Mouse (Mus musculus): Measurements from ENCODE around the gene Wnt2b. TPM values are rescaled to one million over a fixed set of nuclear protein-coding genes. Genes with fewer than 3 reads are reported as not detected.
A peak's percentile ranks its signal among the peaks of the same experiment; 100 is the strongest.

The Wnt2b gene
- polyA plus RNA-seq (2015; fragmentation: Nextera tagmentation; extraction: Ambion mirVana), result 1.0 and 1.1 TPM in 2 replicates

DNA sequence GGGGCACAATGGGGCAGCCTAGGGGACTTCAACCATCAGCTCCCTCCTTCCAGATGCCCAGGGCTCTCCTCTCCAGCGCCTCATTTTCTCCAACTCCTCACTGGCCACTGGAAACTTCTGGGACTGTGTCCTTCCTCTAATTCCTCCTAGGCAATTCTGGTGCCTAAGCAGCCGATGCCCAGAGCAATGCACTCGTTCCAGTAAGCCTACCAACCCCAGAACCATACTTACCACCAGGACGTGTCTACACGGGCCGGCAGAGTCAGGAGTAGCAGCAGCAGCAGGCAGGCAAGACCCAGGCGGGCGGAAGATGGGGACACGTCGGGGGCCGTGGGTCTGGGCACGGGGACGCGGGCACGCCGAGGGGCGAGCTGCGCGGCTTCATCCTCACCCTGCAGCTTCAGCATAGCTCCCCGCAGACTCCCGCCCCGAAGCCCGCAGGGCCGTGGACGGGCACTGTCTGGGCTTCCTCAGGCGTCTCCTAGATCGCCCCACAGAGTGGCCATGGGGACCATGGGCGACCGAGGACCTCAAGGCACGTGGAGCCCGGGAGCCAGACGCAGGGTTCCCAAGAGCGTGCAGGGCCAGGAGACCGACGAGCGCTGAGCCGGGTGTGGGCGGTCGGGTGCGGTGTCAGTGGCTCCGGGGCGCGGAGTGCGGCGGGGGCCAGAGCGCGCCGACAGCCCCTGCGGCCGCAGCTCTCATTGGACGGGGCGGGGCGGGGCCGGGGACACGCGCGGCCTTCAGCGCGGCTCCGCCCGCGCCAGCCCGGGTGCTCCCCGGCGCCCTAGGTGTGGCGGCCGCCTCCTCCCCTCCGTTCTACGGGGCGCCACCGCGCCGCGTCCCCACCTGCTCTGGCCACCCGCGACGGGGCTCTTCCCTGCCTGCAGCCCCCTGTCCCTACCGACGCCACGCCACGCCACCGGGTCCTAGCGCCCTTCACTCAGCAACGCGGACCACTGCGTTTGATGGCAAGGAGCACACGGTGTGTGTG lies at the start of gene Wnt2b:
TSS of gene Wnt2b (minus strand) at position 856 of the 994 bp plus-strand sequence.
- WGBS, result 2% methylated on average over 87 of the region's 87 CpGs
- Histone ChIP-seq H3K36me3 (ENCODE audit: control insufficient read depth, insufficient read depth) (no peaks in the 10 kb centered on the region), H3K4me2 (ENCODE audit: low read depth, low read length) (peak within 1 kb of the TSS; percentile 94), H3K4me1 (ENCODE audit: control insufficient read depth, insufficient read depth, low read length) (peaks cover 15% of the 10 kb centered on the region), H3K27ac (ENCODE audit: low read length) (no peak within 1 kb of the TSS), H3K4me3 (ENCODE audit: low read length) (peak within 1 kb of the TSS; percentile 62), H3K9me3 (replicated peaks; ENCODE audit: control insufficient read depth, low read length) (no peaks in the 10 kb centered on the region), H3K9ac (ENCODE audit: low read length) (peak within 1 kb of the TSS; percentile 67), H3K27me3 (ENCODE audit: control insufficient read depth, insufficient read depth, low read length) (peaks cover 47% of the 10 kb centered on the region)
- ATAC-seq (replicated peaks; ENCODE audit: extremely low read depth, insufficient read depth, low FRiP score), result peak; percentile 53

- Histone ChIP-seq H3K4me1 (ENCODE audit: control insufficient read depth, insufficient read depth, low read length) (peaks cover 11% of the 10 kb centered on the region), H3K9ac (ENCODE audit: low read length) (no peak overlapping the region), H3K4me3 (ENCODE audit: low read length) (no peak overlapping the region), H3K27me3 (ENCODE audit: control insufficient read depth, insufficient read depth, low read length) (no peaks in the 10 kb centered on the region), H3K27ac (ENCODE audit: low read length) (no peak overlapping the region), H3K9me3 (replicated peaks; ENCODE audit: control insufficient read depth, low read length) (no peaks in the 10 kb centered on the region), H3K4me2 (ENCODE audit: low read depth, low read length) (no peak overlapping the region), H3K36me3 (ENCODE audit: control insufficient read depth, insufficient read depth) (peaks cover 36% of the 10 kb centered on the region)
- ATAC-seq (replicated peaks; ENCODE audit: extremely low read depth, insufficient read depth, low FRiP score), result no peak
- WGBS, result 89% methylated on average over 11 of the region's 11 CpGs
These were observed 49.1 kb upstream of the Wnt2b start for GRCm38 (mm10) chr3:105010681-105011339.

- peaks cover 49% of the 10 kb centered on the region for H3K36me3 ChIP-seq (ENCODE audit: control insufficient read depth, insufficient read depth)
- H3K27ac ChIP-seq (ENCODE audit: low read length), result no peak overlapping the region
- H3K9me3 ChIP-seq (replicated peaks; ENCODE audit: control insufficient read depth, low read length), result no peaks in the 10 kb centered on the region
- WGBS, result 80% methylated on average over 9 of the region's 9 CpGs
- H3K9ac ChIP-seq (ENCODE audit: low read length), result no peak overlapping the region
- H3K4me1 ChIP-seq (ENCODE audit: control insufficient read depth, insufficient read depth, low read length), result peaks cover 9% of the 10 kb centered on the region; the same call in 1 of the 2 replicates
- H3K4me2 ChIP-seq (ENCODE audit: low read depth, low read length), result no peak overlapping the region
- H3K27me3 ChIP-seq (ENCODE audit: control insufficient read depth, insufficient read depth, low read length), result no peaks in the 10 kb centered on the region
- H3K4me3 ChIP-seq (ENCODE audit: low read length), result no peak overlapping the region
- no peak for ATAC-seq (replicated peaks; ENCODE audit: extremely low read depth, insufficient read depth, low FRiP score)
These were observed 46.3 kb upstream of the Wnt2b start for GRCm38 (mm10) chr3:105008070-105008469.

GRCm38 (mm10) chr3:105006101-105006500 lies 44.4 kb upstream of the Wnt2b start:
- no peaks in the 10 kb centered on the region for H3K27me3 ChIP-seq (ENCODE audit: control insufficient read depth, insufficient read depth, low read length)
- no peak overlapping the region for H3K4me3 ChIP-seq (ENCODE audit: low read length)
- ATAC-seq (replicated peaks; ENCODE audit: extremely low read depth, insufficient read depth, low FRiP score), result no peak
- no peak overlapping the region for H3K9ac ChIP-seq (ENCODE audit: low read length)
- no peak overlapping the region for H3K27ac ChIP-seq (ENCODE audit: low read length)
- WGBS, result 89% methylated on average over 6 of the region's 6 CpGs
- no peaks in the 10 kb centered on the region for H3K9me3 ChIP-seq (replicated peaks; ENCODE audit: control insufficient read depth, low read length)
- peaks cover 48% of the 10 kb centered on the region for H3K36me3 ChIP-seq (ENCODE audit: control insufficient read depth, insufficient read depth)
- H3K4me1 ChIP-seq (ENCODE audit: control insufficient read depth, insufficient read depth, low read length), result peaks cover 8% of the 10 kb centered on the region
- H3K4me2 ChIP-seq (ENCODE audit: low read depth, low read length), result no peak overlapping the region

- 86% methylated on average over 20 of the region's 20 CpGs for WGBS
- ATAC-seq (replicated peaks; ENCODE audit: extremely low read depth, insufficient read depth, low FRiP score), result no peak
- H3K27me3 ChIP-seq (ENCODE audit: control insufficient read depth, insufficient read depth, low read length), result no peaks in the 10 kb centered on the region
- peaks cover 43% of the 10 kb centered on the region for H3K36me3 ChIP-seq (ENCODE audit: control insufficient read depth, insufficient read depth)
- no peak overlapping the region for H3K9ac ChIP-seq (ENCODE audit: low read length)
- no peak overlapping the region for H3K27ac ChIP-seq (ENCODE audit: low read length)
- H3K4me2 ChIP-seq (ENCODE audit: low read depth, low read length), result no peak overlapping the region
- no peak overlapping the region for H3K4me3 ChIP-seq (ENCODE audit: low read length)
- no peaks in the 10 kb centered on the region for H3K9me3 ChIP-seq (replicated peaks; ENCODE audit: control insufficient read depth, low read length)
- H3K4me1 ChIP-seq (ENCODE audit: control insufficient read depth, insufficient read depth, low read length), result peaks cover 13% of the 10 kb centered on the region
These were observed 43.9 kb upstream of the Wnt2b start for GRCm38 (mm10) chr3:105005561-105006065.

DNA sequence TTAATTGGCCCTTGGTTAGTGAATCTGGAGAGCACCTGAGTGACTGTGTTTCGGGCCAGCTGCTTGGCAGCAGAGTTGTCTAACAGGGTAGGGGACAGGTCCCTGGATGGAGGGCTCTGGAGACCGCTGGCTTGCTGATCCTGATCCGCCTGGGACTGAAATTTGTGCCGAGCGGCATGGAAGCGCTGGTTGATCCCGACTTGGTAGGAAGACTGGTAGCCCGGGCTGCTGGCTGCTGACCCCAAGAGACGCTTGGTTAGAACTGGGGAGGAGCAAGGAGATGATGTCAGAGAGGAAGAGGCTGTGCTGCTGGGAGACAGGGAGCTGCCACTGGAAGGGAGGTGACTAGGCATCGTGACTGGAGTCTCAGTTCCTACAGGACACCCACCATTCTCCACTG lies 43.3 kb upstream of the Wnt2b start:
- no peak for ATAC-seq (replicated peaks; ENCODE audit: extremely low read depth, insufficient read depth, low FRiP score)
- Histone ChIP-seq H3K4me3 (ENCODE audit: low read length) (no peak overlapping the region), H3K27me3 (ENCODE audit: control insufficient read depth, insufficient read depth, low read length) (no peaks in the 10 kb centered on the region), H3K4me2 (ENCODE audit: low read depth, low read length) (no peak overlapping the region), H3K4me1 (ENCODE audit: control insufficient read depth, insufficient read depth, low read length) (peaks cover 13% of the 10 kb centered on the region), H3K9ac (ENCODE audit: low read length) (no peak overlapping the region), H3K36me3 (ENCODE audit: control insufficient read depth, insufficient read depth) (peaks cover 39% of the 10 kb centered on the region), H3K27ac (ENCODE audit: low read length) (no peak overlapping the region), H3K9me3 (replicated peaks; ENCODE audit: control insufficient read depth, low read length) (no peaks in the 10 kb centered on the region)
- WGBS, result 86% methylated on average over 10 of the region's 10 CpGs

GRCm38 (mm10) chr3:105003960-105004463 lies 42.3 kb upstream of the Wnt2b start:
- WGBS, result 82% methylated on average over 14 of the region's 14 CpGs

DNA sequence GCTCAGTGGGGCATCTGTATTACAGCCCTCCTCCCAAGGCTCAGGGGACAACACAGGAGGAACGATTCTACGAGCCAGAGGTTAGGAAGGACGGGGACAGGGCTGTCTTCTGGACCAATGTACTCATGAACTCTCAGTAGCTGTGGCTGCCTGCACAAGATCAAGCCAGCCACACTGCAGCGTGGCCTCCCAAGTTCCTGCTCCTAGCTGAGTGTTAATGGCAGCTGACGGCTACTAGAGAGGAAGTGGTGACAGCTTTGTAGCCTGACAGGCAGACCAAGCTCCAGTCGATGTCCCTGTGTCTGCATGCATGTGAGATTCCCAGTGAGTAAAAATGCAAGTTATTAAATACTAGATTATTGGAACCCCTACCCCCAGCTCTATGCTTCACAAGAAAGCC lies 39.7 kb upstream of the Wnt2b start:
- Histone ChIP-seq H3K27me3 (ENCODE audit: control insufficient read depth, insufficient read depth, low read length) (no peaks in the 10 kb centered on the region), H3K9ac (ENCODE audit: low read length) (no peak overlapping the region), H3K9me3 (replicated peaks; ENCODE audit: control insufficient read depth, low read length) (no peaks in the 10 kb centered on the region), H3K36me3 (ENCODE audit: control insufficient read depth, insufficient read depth) (peaks cover 19% of the 10 kb centered on the region), H3K4me3 (ENCODE audit: low read length) (no peak overlapping the region), H3K27ac (ENCODE audit: low read length) (peak overlapping the region; percentile 58; the same call in 1 of the 2 replicates), H3K4me1 (ENCODE audit: control insufficient read depth, insufficient read depth, low read length) (peaks cover 29% of the 10 kb centered on the region), H3K4me2 (ENCODE audit: low read depth, low read length) (no peak overlapping the region)
- 0 out of 2 replicates have a peak, but pooled peaks have one; percentile 51 for ATAC-seq (replicated peaks; ENCODE audit: extremely low read depth, insufficient read depth, low FRiP score)
- WGBS, result 11% methylated on average over 6 of the region's 6 CpGs

More at GRCm38 (mm10) chr3:105003960-105004463, 42.3 kb upstream of the Wnt2b start:
- Histone ChIP-seq H3K4me2 (ENCODE audit: low read depth, low read length) (no peak overlapping the region), H3K36me3 (ENCODE audit: control insufficient read depth, insufficient read depth) (peaks cover 31% of the 10 kb centered on the region), H3K4me1 (ENCODE audit: control insufficient read depth, insufficient read depth, low read length) (peaks cover 13% of the 10 kb centered on the region), H3K9ac (ENCODE audit: low read length) (no peak overlapping the region), H3K27ac (ENCODE audit: low read length) (no peak overlapping the region), H3K9me3 (replicated peaks; ENCODE audit: control insufficient read depth, low read length) (no peaks in the 10 kb centered on the region), H3K4me3 (ENCODE audit: low read length) (no peak overlapping the region), H3K27me3 (ENCODE audit: control insufficient read depth, insufficient read depth, low read length) (no peaks in the 10 kb centered on the region)
- no peak for ATAC-seq (replicated peaks; ENCODE audit: extremely low read depth, insufficient read depth, low FRiP score)
